Mouse (Mus musculus) lung, postnatal 0 days (tissue): ENCODE measurements around the gene Cd200r1.
"Not testable (repeated sequence)": the region's sequence is repeated elsewhere in the genome, so short reads cannot be mapped to it uniquely, and the experiment has no call there.

Source experiments
- CTCF ChIP-seq: IDR thresholded peaks from 2 replicates; pipeline ENCODE4 v1.5.1; 2016; ENCODE audit warnings: antibody characterized with exemption, mild to moderate bottlenecking
- EP300 ChIP-seq: IDR thresholded peaks from 2 replicates; pipeline ENCODE4 v1.6.1; 2016; ENCODE audit warnings: antibody characterized with exemption, mild to moderate bottlenecking, control low read depth

DNA sequence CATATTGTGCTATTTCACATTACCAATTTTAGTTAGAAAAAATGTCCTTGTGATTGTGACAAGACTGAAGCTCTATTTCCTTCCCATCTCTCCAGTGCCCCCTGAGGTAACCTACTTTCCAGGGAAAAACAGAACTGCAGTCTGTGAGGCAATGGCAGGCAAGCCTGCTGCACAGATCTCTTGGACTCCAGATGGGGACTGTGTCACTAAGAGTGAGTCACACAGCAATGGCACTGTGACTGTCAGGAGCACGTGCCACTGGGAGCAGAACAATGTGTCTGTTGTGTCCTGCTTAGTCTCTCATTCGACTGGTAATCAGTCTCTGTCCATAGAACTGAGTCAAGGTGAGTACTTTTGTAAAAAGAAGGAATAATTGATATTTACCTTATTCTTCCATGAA is 67.7 kb downstream of the Cd200r1 start:
- not testable (repeated sequence) for TF ChIP-seq CTCF, EP300
